Mouse (Mus musculus): ENCODE data around the gene Lrriq4. TPM values are rescaled to one million over a fixed set of nuclear protein-coding genes. Genes with fewer than 3 reads are reported as not detected.

Gene Lrriq4
- total and polyA plus RNA-seq, 3 experiments, result not detected

- Histone ChIP-seq H3K27ac (peak overlapping the region; percentile 96), H3K36me3 (ENCODE audit: control insufficient read depth, insufficient read depth, low read length) (peaks cover 7% of the 10 kb centered on the region; the same call in 1 of the 2 replicates), H3K4me1 (ENCODE audit: control insufficient read depth, insufficient read depth, low read length) (peaks cover 5% of the 10 kb centered on the region), H3K79me2 (replicated peaks; ENCODE audit: control insufficient read depth, insufficient read depth, low read length) (peaks cover 1% of the 10 kb centered on the region; the same call in 1 of the 2 replicates), H3K27me3 (ENCODE audit: control insufficient read depth, insufficient read depth, low read length) (no peaks in the 10 kb centered on the region), H3K9ac (ENCODE audit: low read depth, low read length) (peak overlapping the region; percentile 65; the same call in 1 of the 2 replicates), H3K4me3 (peak overlapping the region; percentile 95)
- peak; percentile 89 to 91 for DNase-seq
- WGBS, result under 1% methylated on average over 17 of the region's 17 CpGs
- intact Hi-C loops (cut with DNase I), result loop anchor here (10.0 kb wide), 1 partner anchor 1794 kb away; the partner anchor contains the start of gene Pik3ca
- peak; percentile 92 for TF ChIP-seq EP300 (IDR thresholded peaks at IDR 0.05; ENCODE audit: insufficient read depth, low read depth, low read length)
- no peak for TF ChIP-seq CTCF (IDR thresholded peaks at IDR 0.05)
- no peak for TF ChIP-seq POLR2A (IDR thresholded peaks at IDR 0.05; ENCODE audit: insufficient read depth, low read depth, low read length)
Measured at GRCm38 (mm10) chr3:30601175-30601574, 43.1 kb upstream of the Lrriq4 start.

DNA sequence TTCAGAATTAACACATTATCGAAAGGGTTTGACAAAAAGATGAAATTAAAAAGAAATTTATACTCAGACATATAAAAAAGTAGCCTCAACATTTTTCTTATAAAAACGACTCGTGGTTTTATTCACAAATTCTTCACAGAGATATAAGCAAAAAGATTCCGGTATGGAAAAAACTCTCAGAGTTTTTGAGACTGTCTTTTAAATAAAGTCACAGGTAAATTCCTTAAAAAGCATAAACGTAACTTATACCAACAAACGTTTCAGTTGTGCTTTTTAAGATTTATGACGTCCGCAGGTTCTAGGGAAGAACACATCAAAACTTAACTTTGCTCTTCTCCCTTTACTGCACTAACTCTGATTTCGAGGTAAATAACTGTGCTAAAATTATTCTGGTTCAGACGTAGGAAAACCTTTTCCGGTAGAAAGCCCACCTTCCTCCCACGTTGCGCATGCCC, 42.7 kb upstream of the Lrriq4 start:
- Histone ChIP-seq H3K4me1 (ENCODE audit: control insufficient read depth, insufficient read depth, low read length) (peaks cover 5% of the 10 kb centered on the region), H3K36me3 (ENCODE audit: control insufficient read depth, insufficient read depth, low read length) (peaks cover 7% of the 10 kb centered on the region; the same call in 1 of the 2 replicates), H3K4me3 (peak overlapping the region; percentile 95), H3K79me2 (replicated peaks; ENCODE audit: control insufficient read depth, insufficient read depth, low read length) (peaks cover 1% of the 10 kb centered on the region; the same call in 1 of the 2 replicates), H3K9ac (ENCODE audit: low read depth, low read length) (peak overlapping the region; percentile 57), H3K27ac (peak overlapping the region; percentile 96), H3K27me3 (ENCODE audit: control insufficient read depth, insufficient read depth, low read length) (no peaks in the 10 kb centered on the region)
- intact Hi-C loops (cut with DNase I), result loop anchor here (10.0 kb wide), 1 partner anchor 1793 kb away; the partner anchor contains the start of gene Pik3ca
- DNase-seq, result no peak
- WGBS, result under 1% methylated on average over 13 of the region's 13 CpGs
- TF ChIP-seq EP300 (IDR thresholded peaks at IDR 0.05; ENCODE audit: insufficient read depth, low read depth, low read length) (no peak), CTCF (IDR thresholded peaks at IDR 0.05) (no peak), POLR2A (IDR thresholded peaks at IDR 0.05; ENCODE audit: insufficient read depth, low read depth, low read length) (no peak)

DNA sequence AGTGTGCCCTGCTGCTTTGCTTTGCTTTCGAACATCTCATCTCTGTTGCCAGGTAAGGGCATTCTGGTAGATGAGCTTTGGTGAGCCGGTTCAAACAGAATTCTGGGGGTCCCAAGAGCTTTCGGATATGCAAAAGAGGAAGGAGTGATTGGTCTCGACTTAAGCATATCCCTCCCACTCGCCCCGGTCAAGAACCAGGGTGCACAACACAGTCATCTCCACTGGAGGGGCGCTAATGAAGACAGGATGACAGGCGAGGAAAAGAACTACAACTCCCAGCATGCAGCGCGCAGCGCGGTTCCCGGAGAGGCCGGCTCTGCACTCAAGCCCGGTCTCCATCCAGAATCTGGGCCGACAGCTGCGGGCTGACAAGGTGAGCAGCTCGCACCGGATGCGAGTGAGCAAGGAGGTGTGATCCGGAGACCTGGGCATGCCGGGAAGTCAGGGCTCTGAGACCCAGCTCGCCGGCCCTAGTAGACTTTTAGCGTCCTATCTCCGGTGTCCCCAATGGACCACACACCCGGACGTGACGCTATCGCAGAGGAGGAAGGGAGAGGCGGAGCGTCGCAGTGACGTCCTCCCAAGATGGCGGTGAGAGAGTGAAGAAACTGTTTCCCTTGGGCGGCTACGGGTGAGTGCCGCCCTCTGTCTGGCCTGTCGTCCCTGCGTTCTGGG, 42.1 kb upstream of the Lrriq4 start, which contains the start of gene Mynn:
Mynn (plus strand) TSS at position 1 of the 675 bp plus-strand sequence.
- intact Hi-C loops (cut with DNase I), result loop anchor here (10.0 kb wide), 1 partner anchor 1793 kb away; the partner anchor contains the start of gene Pik3ca
- TF ChIP-seq POLR2A (IDR thresholded peaks at IDR 0.05; ENCODE audit: insufficient read depth, low read depth, low read length) (peak; percentile 88), CTCF (IDR thresholded peaks at IDR 0.05) (peak; percentile 74), EP300 (IDR thresholded peaks at IDR 0.05; ENCODE audit: insufficient read depth, low read depth, low read length) (peak; percentile 36; the same call in 1 of the 2 replicates)

DNA sequence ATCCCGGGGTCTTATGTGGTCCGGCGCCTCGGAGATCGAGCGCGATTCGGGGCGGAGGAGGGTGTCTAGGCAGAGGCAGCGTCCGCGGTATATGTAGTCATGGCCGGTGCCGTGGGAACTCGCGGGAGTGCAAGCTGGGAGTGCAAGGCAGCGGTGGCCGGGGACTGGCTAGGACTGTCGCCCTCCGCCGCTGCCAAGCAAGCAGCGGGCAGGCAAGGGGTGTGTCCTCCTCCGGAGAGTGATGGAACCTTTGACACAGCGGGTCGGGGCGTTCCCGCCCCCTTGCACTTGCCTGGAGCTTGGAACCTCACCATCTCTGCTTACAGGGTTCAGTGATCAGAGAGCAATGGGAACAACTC, 41.6 kb upstream of the Lrriq4 start:
- intact Hi-C loops (cut with DNase I), result loop anchor here (1.0 to 10.0 kb wide), 2 partner anchors 190 to 1792 kb away; partner anchors contain the start of genes Pik3ca and Sec62
- no peak for TF ChIP-seq EP300 (IDR thresholded peaks at IDR 0.05; ENCODE audit: insufficient read depth, low read depth, low read length)
- TF ChIP-seq POLR2A (IDR thresholded peaks at IDR 0.05; ENCODE audit: insufficient read depth, low read depth, low read length), result no peak
- TF ChIP-seq CTCF (IDR thresholded peaks at IDR 0.05), result no peak
- peak overlapping the region; percentile 88 for H3K9ac ChIP-seq (ENCODE audit: low read depth, low read length)
- under 1% methylated on average over 27 of the region's 27 CpGs for WGBS
- DNase-seq, result no peak
- H3K4me1 ChIP-seq (ENCODE audit: control insufficient read depth, insufficient read depth, low read length), result peaks cover 5% of the 10 kb centered on the region
- H3K36me3 ChIP-seq (ENCODE audit: control insufficient read depth, insufficient read depth, low read length), result peaks cover 9% of the 10 kb centered on the region; the same call in 1 of the 2 replicates
- H3K4me3 ChIP-seq, result peak overlapping the region; percentile 95
- peak overlapping the region; percentile 96 for H3K27ac ChIP-seq
- H3K79me2 ChIP-seq (replicated peaks; ENCODE audit: control insufficient read depth, insufficient read depth, low read length), result peaks cover 1% of the 10 kb centered on the region; the same call in 1 of the 2 replicates
- no peaks in the 10 kb centered on the region for H3K27me3 ChIP-seq (ENCODE audit: control insufficient read depth, insufficient read depth, low read length)

More for the DNA sequence above, 42.1 kb upstream of the Lrriq4 start, which contains the start of gene Mynn:
- Histone ChIP-seq H3K9ac (ENCODE audit: low read depth, low read length) (peak within 1 kb of the TSS; percentile 88), H3K4me1 (ENCODE audit: control insufficient read depth, insufficient read depth, low read length) (peaks cover 5% of the 10 kb centered on the region), H3K27ac (peak within 1 kb of the TSS; percentile 96), H3K36me3 (ENCODE audit: control insufficient read depth, insufficient read depth, low read length) (peaks cover 8% of the 10 kb centered on the region; the same call in 1 of the 2 replicates), H3K4me3 (peak within 1 kb of the TSS; percentile 95), H3K79me2 (replicated peaks; ENCODE audit: control insufficient read depth, insufficient read depth, low read length) (peaks cover 1% of the 10 kb centered on the region; the same call in 1 of the 2 replicates), H3K27me3 (ENCODE audit: control insufficient read depth, insufficient read depth, low read length) (no peaks in the 10 kb centered on the region)
- DNase-seq, result peak; percentile 98
- under 1% methylated on average over 40 of the region's 40 CpGs for WGBS

DNA sequence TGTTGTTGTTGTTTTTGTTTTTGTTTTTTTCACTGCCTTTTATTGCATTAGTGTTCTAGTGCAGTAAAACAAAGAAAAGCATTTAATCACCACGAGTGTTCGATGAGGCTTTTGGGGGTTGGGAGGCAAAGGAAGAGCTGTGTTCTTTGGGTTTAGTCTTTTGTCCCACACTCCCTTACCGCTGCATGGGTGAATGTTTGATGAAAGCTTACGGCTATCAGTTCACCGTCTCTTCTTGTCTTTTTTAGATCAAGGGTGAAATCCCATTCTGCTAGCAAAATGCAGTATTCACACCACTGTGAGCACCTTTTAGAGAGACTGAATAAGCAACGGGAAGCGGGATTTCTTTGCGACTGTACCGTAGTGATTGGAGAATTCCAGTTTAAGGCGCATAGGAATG, 41.1 kb upstream of the Lrriq4 start:
- no peak for DNase-seq
- Histone ChIP-seq H3K4me1 (ENCODE audit: control insufficient read depth, insufficient read depth, low read length) (peaks cover 6% of the 10 kb centered on the region), H3K4me3 (peak overlapping the region; percentile 95), H3K36me3 (ENCODE audit: control insufficient read depth, insufficient read depth, low read length) (peaks cover 11% of the 10 kb centered on the region), H3K79me2 (replicated peaks; ENCODE audit: control insufficient read depth, insufficient read depth, low read length) (peaks cover 1% of the 10 kb centered on the region; the same call in 1 of the 2 replicates), H3K9ac (ENCODE audit: low read depth, low read length) (no peak overlapping the region), H3K27ac (peak overlapping the region; percentile 96; the same call in 1 of the 2 replicates), H3K27me3 (ENCODE audit: control insufficient read depth, insufficient read depth, low read length) (no peaks in the 10 kb centered on the region)
- intact Hi-C loops (cut with DNase I), result loop anchor here (1.0 to 10.0 kb wide), 2 partner anchors 189 to 1792 kb away; partner anchors contain the start of genes Pik3ca and Sec62
- TF ChIP-seq CTCF (IDR thresholded peaks at IDR 0.05) (no peak), EP300 (IDR thresholded peaks at IDR 0.05; ENCODE audit: insufficient read depth, low read depth, low read length) (no peak), POLR2A (IDR thresholded peaks at IDR 0.05; ENCODE audit: insufficient read depth, low read depth, low read length) (no peak)
- 31% methylated on average over 10 of the region's 10 CpGs for WGBS
